Mouse (Mus musculus) C3H10T1/2 (cell line): ENCODE data around the gene Ripor3. TPM values are rescaled to one million over a fixed set of nuclear protein-coding genes. Genes with fewer than 3 reads are reported as not detected.

Experiments
- polyA plus RNA-seq, 2 experiments: library from polyadenylated mRNA; unstranded; fragments of >200 nt; fragmentation: generic; extraction: Trizol; gene quantifications; one replicate each; pipeline ENCODE4 v1.2.1; 2012; ENCODE audit warnings: missing spikeins in 2 of 2

Gene Ripor3
- under 1 TPM; 0.04 to 0.08 TPM for polyA plus RNA-seq

GRCm38 (mm10) chr2:168009936-168010668 lies at the start of gene Ripor3:
Gene Ripor3 (minus strand): TSS chr2:168010618.

GRCm38 (mm10) chr2:167931985-167932726 lies 78.3 kb downstream of the Ripor3 start, which contains the start of gene Ptpn1:
Gene Ptpn1 (plus strand): TSS chr2:167932057.

Other genes starting within 250 kb of the Ripor3 start
- 10 to 100 TPM; 12.1 to 25.9 TPM for gene Ptpn1, start 78.6 kb downstream of the Ripor3 start, polyA plus RNA-seq
- under 1 TPM; 0.21 to 0.37 TPM for gene Pard6b, start 70.4 kb upstream of the Ripor3 start, polyA plus RNA-seq
- 1 to 10 TPM in 1 of 2 experiments, under 1 TPM in 1; 0.50 to 9.7 TPM for gene Adnp, start 196.5 kb upstream of the Ripor3 start, polyA plus RNA-seq
- 10 to 100 TPM in 1 of 2 experiments, 1 to 10 TPM in 1; 2.2 to 27.5 TPM for gene Gm20716, start 219.7 kb upstream of the Ripor3 start, polyA plus RNA-seq
- 10 to 100 TPM; 13.2 to 25.1 TPM for gene Dpm1, start 220.0 kb upstream of the Ripor3 start, polyA plus RNA-seq
- 10 to 100 TPM in 1 of 2 experiments, 1 to 10 TPM in 1; 6.6 to 11.0 TPM for gene Mocs3, start 220.0 kb upstream of the Ripor3 start, polyA plus RNA-seq